Mouse (Mus musculus) C2C12 (cell line): ENCODE data around the gene Ebf4. TPM values are rescaled to one million over a fixed set of nuclear protein-coding genes. Genes with fewer than 3 reads are reported as not detected.

ENCODE experiments used
- H3K27me3 ChIP-seq: one replicate; pipeline ENCODE4 v1.6.1; 2011; ENCODE audit not compliant: control insufficient read depth, insufficient read depth, insufficient read length
- H3K36me3 ChIP-seq: one replicate; pipeline ENCODE4 v1.6.1; 2011; ENCODE audit not compliant: control insufficient read depth, insufficient read depth
- H3K4me3 ChIP-seq: one replicate; pipeline ENCODE4 v1.5.1; 2011; ENCODE audit warnings: mild to moderate bottlenecking, control low read depth; ENCODE audit not compliant: poor library complexity, insufficient read depth, severe bottlenecking
- H3K79me2 ChIP-seq: one replicate; pipeline ENCODE4 v1.6.1; 2011; ENCODE audit not compliant: control insufficient read depth, insufficient read depth
- H3K79me3 ChIP-seq: one replicate; pipeline ENCODE4 v1.6.1; 2011; ENCODE audit warnings: low read depth, control low read depth
- H3ac ChIP-seq: one replicate; pipeline ENCODE3; 2011; ENCODE audit warnings: low read depth; ENCODE audit not compliant: control insufficient read depth, insufficient read length
- CEBPB ChIP-seq: IDR thresholded peaks from one replicate; pipeline ENCODE4 v1.6.1; 2011; ENCODE audit warnings: low read depth, mild to moderate bottlenecking, control low read depth, moderate library complexity
- CTCF ChIP-seq: IDR thresholded peaks from one replicate; pipeline ENCODE4 v1.5.1; 2011; ENCODE audit not compliant: control insufficient read depth, insufficient read depth, insufficient read length
- FOSL1 ChIP-seq: IDR thresholded peaks from one replicate; pipeline ENCODE4 v1.8.0; 2011; ENCODE audit warnings: mild to moderate bottlenecking, low read length; ENCODE audit not compliant: poor library complexity, insufficient read depth, severe bottlenecking
- MAX ChIP-seq: IDR thresholded peaks from one replicate; pipeline ENCODE4 v1.6.1; 2011; ENCODE audit warnings: mild to moderate bottlenecking, control low read depth
- MYOD1 ChIP-seq: IDR thresholded peaks from one replicate; pipeline ENCODE4 v1.6.1; 2011; ENCODE audit warnings: low read depth; ENCODE audit not compliant: control insufficient read depth, insufficient read length
- MYOG ChIP-seq: IDR thresholded peaks from one replicate; pipeline ENCODE4 v1.6.1; 2011; ENCODE audit not compliant: control insufficient read depth, insufficient read length; ENCODE audit errors: extremely low read depth
- USF1 ChIP-seq: IDR thresholded peaks from one replicate; pipeline ENCODE4 v1.6.1; 2011; ENCODE audit warnings: low read depth, mild to moderate bottlenecking, control low read depth, moderate library complexity
- polyA plus RNA-seq: library from polyadenylated mRNA; unstranded; fragments of >200 nt; fragmentation: generic; extraction: Trizol; gene quantifications from one replicate; pipeline ENCODE4 v1.2.1, GENCODE M21; 2012; ENCODE audit warnings: missing spikeins

Ebf4 gene
- polyA plus RNA-seq, 1 experiment = 0.07 TPM

DNA sequence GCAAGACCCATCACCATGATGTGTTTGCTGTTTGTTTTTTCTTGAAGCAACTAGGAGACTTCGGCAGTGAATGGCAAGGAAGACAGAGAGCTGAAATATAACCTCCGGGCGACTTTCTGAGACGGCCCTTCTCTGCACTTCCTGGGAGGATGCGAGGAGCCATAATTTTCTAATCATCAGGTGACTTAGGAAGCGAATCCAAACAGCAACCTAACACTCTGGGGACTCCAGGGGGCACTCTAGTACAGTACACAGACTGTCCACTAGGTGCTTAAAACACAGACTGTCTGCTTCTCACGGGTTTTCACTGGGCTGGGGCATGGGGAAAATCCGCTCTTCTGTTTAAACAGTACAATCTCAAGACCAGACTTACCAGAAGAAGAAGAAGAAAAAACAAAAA, 3.5 kb upstream of the Ebf4 start:
- H3K36me3 ChIP-seq = no peaks in the 10 kb centered on the region
- no peaks in the 10 kb centered on the region for H3K79me2 ChIP-seq
- peak; percentile 60 for TF ChIP-seq CTCF
- TF ChIP-seq MYOD1 = no peak
- peak; percentile 21 for TF ChIP-seq MAX
- peak; percentile 51 for TF ChIP-seq USF1
- TF ChIP-seq MYOG = no peak
- H3K27me3 ChIP-seq = peaks cover 8% of the 10 kb centered on the region
- H3ac ChIP-seq = no peak overlapping the region
- no peak overlapping the region for H3K4me3 ChIP-seq
- no peaks in the 10 kb centered on the region for H3K79me3 ChIP-seq

DNA sequence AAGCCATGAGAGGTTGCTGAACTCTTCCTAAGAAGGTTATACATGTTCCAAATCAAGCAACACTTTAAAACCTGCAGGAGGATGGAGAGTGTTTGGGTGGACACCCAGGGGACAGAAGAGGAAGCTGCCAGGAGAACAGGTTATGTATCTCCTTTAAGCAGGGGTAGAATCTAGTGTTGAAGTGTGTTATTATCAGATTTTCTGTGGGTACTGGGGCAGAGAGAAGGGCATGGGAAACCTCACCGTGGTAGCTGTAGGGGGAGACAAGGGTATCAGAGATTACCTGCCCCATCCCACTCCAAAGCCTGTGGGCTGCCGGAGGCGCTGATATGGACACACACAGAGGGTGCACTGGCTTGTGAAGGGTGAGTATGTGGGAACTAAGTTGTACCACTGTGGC, 2.0 kb upstream of the Ebf4 start:
- H3K79me2 ChIP-seq = no peaks in the 10 kb centered on the region
- TF ChIP-seq MYOG (no peak), MAX (no peak), CTCF (no peak)
- H3K27me3 ChIP-seq = peaks cover 18% of the 10 kb centered on the region
- H3K4me3 ChIP-seq = no peak overlapping the region
- H3ac ChIP-seq = no peak overlapping the region
- no peaks in the 10 kb centered on the region for H3K79me3 ChIP-seq
- H3K36me3 ChIP-seq = no peaks in the 10 kb centered on the region

DNA sequence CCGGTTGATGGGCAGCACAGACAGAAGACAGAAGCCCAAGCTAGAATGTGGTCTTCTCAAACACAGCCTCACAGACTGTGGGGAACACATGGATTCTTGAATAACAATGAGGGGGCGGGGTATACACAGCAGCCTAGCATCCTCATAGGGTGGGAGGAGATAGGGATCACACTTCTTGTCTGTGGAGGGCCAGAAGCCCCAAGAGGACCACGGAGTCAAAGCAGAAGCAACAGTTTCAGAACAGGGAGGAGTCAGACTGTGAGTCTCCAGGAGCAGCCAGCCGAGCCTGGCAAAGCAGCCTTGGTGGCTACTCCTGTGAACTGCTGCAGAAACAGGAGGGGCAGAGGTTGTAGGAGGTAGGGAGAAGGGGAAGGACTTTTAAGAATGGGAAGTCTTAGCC, 1.5 kb upstream of the Ebf4 start:
- Histone ChIP-seq H3K79me3 (no peaks in the 10 kb centered on the region), H3K4me3 (no peak overlapping the region), H3K36me3 (no peaks in the 10 kb centered on the region), H3ac (no peak overlapping the region), H3K79me2 (no peaks in the 10 kb centered on the region), H3K27me3 (peaks cover 18% of the 10 kb centered on the region)
- TF ChIP-seq CEBPB (no peak), USF1 (no peak), CTCF (no peak), FOSL1 (no peak), MYOG (no peak), MAX (no peak), MYOD1 (no peak)

DNA sequence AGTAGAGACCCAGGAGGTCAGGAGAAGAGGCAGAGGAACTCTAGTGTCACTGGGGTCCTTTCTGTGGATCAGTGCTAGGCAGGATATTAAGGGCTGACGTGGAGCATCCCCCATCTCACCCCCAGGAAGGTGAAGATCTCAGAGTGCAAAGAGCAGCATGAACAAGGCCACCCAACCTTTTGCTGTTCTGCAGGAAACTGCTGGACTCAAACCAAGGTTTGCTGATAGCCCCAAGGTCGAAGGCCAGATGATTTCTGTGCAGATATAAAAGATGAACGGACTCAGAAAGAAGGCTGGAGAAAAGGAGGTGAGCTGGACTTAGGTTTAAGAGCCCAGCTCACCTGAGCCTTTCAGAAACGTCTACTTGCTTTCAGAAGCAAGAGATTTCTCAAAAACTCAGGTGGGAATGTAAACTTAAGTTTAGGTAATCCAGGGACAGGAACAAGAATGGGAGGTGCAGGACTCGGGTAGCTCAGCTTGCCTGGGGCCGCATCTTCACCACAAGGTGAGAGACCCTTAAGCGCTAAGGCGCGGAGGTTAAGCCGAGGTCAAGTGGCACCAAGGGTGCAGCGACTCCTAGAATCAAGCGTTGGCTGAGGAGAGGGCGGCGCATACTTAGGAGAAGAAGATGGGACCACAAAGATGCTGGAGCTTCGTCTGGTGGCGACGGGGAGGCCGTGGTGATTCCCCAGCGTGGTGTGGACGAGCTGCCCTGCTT, 592 bp upstream of the Ebf4 start:
- no peak overlapping the region for H3K4me3 ChIP-seq
- peak overlapping the region; percentile 33 for H3ac ChIP-seq
- H3K27me3 ChIP-seq = peaks cover 18% of the 10 kb centered on the region
- TF ChIP-seq MAX (no peak), MYOD1 (no peak), FOSL1 (no peak), USF1 (no peak), MYOG (no peak), CEBPB (no peak), CTCF (no peak)
- no peaks in the 10 kb centered on the region for H3K36me3 ChIP-seq
- no peaks in the 10 kb centered on the region for H3K79me2 ChIP-seq
- no peaks in the 10 kb centered on the region for H3K79me3 ChIP-seq

DNA sequence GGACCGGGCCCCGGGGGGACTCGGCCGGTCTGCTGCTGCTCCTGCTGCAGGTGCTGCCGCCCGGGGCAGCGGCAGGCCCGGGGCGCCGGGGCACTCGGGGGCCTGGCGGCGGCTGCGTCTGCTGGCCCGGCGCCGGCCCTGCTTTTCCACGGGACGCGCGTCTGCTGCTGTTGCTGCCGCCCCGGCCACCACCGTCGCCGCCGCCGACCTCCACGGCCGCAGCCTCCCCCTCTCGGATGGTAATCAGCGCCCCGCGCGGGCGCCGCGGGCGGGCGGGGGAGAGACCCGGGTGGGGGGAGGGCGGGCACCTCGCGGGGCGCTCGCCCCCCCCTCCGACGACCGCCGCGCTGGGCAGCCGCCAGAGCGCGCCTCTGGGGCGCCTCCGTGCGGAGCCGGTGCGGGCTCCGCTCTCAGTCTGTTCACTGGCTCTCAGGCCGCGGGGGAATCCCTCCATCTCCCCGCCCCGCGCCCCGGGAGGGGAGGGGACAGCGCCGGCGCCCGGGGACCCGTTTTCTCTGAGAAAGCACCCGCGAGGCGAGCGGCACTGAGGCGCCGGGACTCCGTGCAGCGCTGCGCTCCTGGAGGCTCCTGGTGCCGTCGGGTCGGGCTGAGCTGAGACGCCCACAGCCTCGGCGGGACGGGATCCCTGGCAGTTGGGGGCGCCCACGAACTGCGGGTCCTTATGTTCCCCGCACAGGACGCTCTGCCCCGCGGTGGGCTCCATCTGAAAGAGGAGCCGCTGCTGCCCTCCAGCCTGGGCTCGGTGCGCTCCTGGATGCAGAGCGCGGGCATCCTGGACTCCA, 563 bp downstream of the Ebf4 start:
- Histone ChIP-seq H3K79me3 (no peaks in the 10 kb centered on the region), H3ac (peak overlapping the region; percentile 56), H3K27me3 (peaks cover 18% of the 10 kb centered on the region), H3K36me3 (no peaks in the 10 kb centered on the region), H3K4me3 (peak overlapping the region; percentile 11), H3K79me2 (no peaks in the 10 kb centered on the region)
- TF ChIP-seq USF1 (no peak), CEBPB (no peak), MAX (no peak), MYOD1 (no peak), FOSL1 (no peak), CTCF (no peak), MYOG (no peak)
